Mouse (Mus musculus) cerebellum, adult 2 months (tissue): ENCODE data around the gene Fcgr3. TPM values are rescaled to one million over a fixed set of nuclear protein-coding genes. Genes with fewer than 3 reads are reported as not detected.

Experiments used
- DNase-seq, 2 experiments: peaks; one replicate each; pipeline ENCODE4 v3.0.0; 2021
- H3K27ac ChIP-seq: fragments of 200-500 bp; 2 replicates; pipeline ENCODE4 v1.5.1; 2012; ENCODE audit warnings: low read length, control low read depth, inconsistent platforms; ENCODE audit not compliant: insufficient read depth
- H3K27me3 ChIP-seq: fragments of 200-500 bp; 2 replicates; pipeline ENCODE4 v1.6.1; 2012; ENCODE audit warnings: inconsistent platforms, mild to moderate bottlenecking, low read length, moderate library complexity; ENCODE audit not compliant: control insufficient read depth, insufficient read depth
- H3K4me1 ChIP-seq: fragments of 200-500 bp; 2 replicates; pipeline ENCODE4 v1.6.1; 2011; ENCODE audit warnings: low read length; ENCODE audit not compliant: control insufficient read depth, insufficient read depth
- H3K4me3 ChIP-seq: fragments of 200-500 bp; replicated peaks from 2 replicates; pipeline ENCODE3; 2011; ENCODE audit warnings: mild to moderate bottlenecking, low read depth, low read length, control low read depth; ENCODE audit not compliant: insufficient read depth
- CTCF ChIP-seq: fragments of 200-500 bp; IDR thresholded peaks from 2 replicates; pipeline ENCODE4 v1.5.1; 2011; ENCODE audit warnings: low read depth, mild to moderate bottlenecking, control low read depth, low read length, moderate library complexity, borderline replicate concordance; ENCODE audit not compliant: insufficient read depth
- POLR2A ChIP-seq: fragments of 200-500 bp; IDR thresholded peaks from 2 replicates; pipeline ENCODE4 v1.6.1; 2011; ENCODE audit warnings: low read length, control low read depth, borderline replicate concordance; ENCODE audit not compliant: insufficient read depth
- WGBS: fragments of 180-500 bp; shearing (Covaris S2); methylation state at CpG from one replicate; pipeline ENCODE4 v1.1.7; 2018; 5-methylcytosine and 5-hydroxymethylcytosine counted together
- polyA plus RNA-seq: library from polyadenylated mRNA; depleted of rRNA; stranded (reverse); fragments of >200 nt; gene quantifications from 2 replicates; pipeline ENCODE4 v1.2.3, GENCODE M21; 2012

The Fcgr3 gene
- polyA plus RNA-seq, 1 experiment, result 6.0 TPM

GRCm38 (mm10) chr1:171035611-171036010 lies 29.1 kb downstream of the Fcgr3 start:
- TF ChIP-seq POLR2A, result no peak
- TF ChIP-seq CTCF, result no peak
- Histone ChIP-seq H3K27me3 (no peaks in the 10 kb centered on the region), H3K4me3 (no peak overlapping the region), H3K27ac (no peak overlapping the region), H3K4me1 (no peaks in the 10 kb centered on the region)
- WGBS, result 74% methylated on average over 11 of the region's 11 CpGs
- no peak for DNase-seq

DNA sequence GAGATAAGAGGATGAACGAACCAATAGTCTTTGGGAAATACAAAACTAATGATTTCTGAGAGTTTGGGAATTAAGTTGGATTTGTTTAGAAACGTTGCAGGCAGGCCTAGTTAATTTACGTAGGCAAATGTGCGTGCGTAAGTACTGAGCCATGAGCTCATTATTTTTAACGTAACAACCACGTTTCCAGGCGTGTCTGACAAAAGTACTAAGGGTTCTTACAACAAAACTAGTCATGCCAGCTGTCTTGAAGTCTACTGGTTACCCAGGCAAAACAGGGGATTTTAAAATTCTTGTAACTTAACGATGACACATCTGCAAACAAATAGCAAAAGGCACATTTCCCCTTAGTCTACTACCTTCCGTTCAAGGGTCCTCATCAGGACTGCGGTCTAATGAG lies 30.5 kb downstream of the Fcgr3 start:
- H3K4me1 ChIP-seq, result no peaks in the 10 kb centered on the region
- WGBS, result 18% methylated on average over 11 of the region's 11 CpGs
- no peaks in the 10 kb centered on the region for H3K27me3 ChIP-seq
- TF ChIP-seq POLR2A (no peak), CTCF (no peak)
- no peak overlapping the region for H3K27ac ChIP-seq
- peak in 1 of 2 experiments; percentile 33 for DNase-seq
- peak overlapping the region; percentile 66 for H3K4me3 ChIP-seq

DNA sequence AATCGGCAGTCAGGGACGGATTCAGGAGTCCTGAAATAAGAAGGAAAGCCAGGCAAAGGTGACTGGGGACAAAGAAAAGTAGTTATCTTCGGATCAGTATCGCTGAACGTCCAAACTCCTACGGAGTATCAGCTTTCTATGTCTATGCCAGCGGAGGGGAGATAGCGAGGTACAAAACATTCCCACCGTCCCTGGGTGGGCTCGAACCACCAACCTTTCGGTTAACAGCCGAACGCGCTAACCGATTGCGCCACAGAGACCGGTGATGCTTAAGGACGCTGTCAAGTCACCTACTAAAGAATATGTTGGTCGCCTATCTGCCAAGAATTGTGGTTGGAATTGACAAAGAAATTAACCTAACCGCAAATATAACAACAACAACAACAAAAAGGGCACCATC lies 31.0 kb downstream of the Fcgr3 start:
- TF ChIP-seq POLR2A (no peak), CTCF (no peak)
- Histone ChIP-seq H3K27ac (no peak overlapping the region), H3K4me1 (no peaks in the 10 kb centered on the region), H3K27me3 (no peaks in the 10 kb centered on the region), H3K4me3 (peak overlapping the region; percentile 66)
- WGBS, result under 1% methylated on average over 20 of the region's 20 CpGs
- DNase-seq, result peak; percentile 88 to 96

DNA sequence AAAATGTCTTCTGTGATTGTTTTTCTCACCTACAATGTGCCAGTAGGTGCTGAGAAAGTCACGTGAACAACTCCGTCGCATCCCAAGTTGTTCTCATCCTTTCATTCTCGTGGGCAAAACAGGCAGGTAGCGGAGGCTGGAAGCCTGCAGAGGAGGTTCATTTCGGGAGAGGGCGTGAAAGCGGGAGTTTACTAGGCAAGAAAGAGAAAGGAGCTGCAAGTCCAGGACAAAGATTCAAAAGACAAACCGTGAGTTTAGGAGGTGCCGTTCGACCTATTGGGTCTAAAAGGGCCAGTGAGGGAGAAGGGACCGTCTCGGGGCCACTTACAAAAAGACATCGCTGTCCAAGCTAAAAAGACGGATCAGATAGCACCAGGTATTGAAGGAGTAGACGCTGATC lies 31.5 kb downstream of the Fcgr3 start:
- DNase-seq, result peak; percentile 54 to 70
- no peaks in the 10 kb centered on the region for H3K27me3 ChIP-seq
- WGBS, result under 1% methylated on average over 16 of the region's 16 CpGs
- H3K4me1 ChIP-seq, result no peaks in the 10 kb centered on the region
- H3K27ac ChIP-seq, result no peak overlapping the region
- H3K4me3 ChIP-seq, result peak overlapping the region; percentile 66
- TF ChIP-seq CTCF (no peak), POLR2A (no peak)

GRCm38 (mm10) chr1:171032691-171033090 lies 32.0 kb downstream of the Fcgr3 start:
- 3% methylated on average over 10 of the region's 10 CpGs for WGBS
- peak; percentile 36 to 45 for DNase-seq
- Histone ChIP-seq H3K4me3 (peak overlapping the region; percentile 66), H3K4me1 (no peaks in the 10 kb centered on the region), H3K27ac (no peak overlapping the region), H3K27me3 (no peaks in the 10 kb centered on the region)
- TF ChIP-seq POLR2A (no peak), CTCF (no peak)

DNA sequence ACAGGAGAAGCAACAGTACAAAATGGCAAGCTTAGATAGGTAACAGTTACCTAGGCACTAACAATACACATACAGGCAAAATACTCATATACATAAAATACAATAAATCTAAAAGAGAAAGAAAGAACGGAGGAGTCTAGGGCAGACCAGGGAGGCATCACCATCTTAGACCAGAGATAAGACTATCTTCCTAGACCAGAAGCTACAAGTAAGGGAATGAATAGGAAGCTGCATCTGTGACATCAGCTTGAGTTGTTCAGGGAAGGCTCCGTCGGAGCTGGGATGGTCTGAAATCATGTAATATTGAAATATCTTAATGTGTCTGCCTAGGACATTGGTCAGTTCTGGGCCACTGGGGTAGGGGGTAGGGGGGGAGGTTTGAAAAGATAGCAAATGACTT lies 33.0 kb downstream of the Fcgr3 start:
- Histone ChIP-seq H3K4me1 (no peaks in the 10 kb centered on the region), H3K27me3 (no peaks in the 10 kb centered on the region), H3K27ac (no peak overlapping the region), H3K4me3 (no peak overlapping the region)
- no peak for DNase-seq
- WGBS, result 85% methylated on average over 3 of the region's 3 CpGs
- TF ChIP-seq CTCF, result no peak
- no peak for TF ChIP-seq POLR2A

DNA sequence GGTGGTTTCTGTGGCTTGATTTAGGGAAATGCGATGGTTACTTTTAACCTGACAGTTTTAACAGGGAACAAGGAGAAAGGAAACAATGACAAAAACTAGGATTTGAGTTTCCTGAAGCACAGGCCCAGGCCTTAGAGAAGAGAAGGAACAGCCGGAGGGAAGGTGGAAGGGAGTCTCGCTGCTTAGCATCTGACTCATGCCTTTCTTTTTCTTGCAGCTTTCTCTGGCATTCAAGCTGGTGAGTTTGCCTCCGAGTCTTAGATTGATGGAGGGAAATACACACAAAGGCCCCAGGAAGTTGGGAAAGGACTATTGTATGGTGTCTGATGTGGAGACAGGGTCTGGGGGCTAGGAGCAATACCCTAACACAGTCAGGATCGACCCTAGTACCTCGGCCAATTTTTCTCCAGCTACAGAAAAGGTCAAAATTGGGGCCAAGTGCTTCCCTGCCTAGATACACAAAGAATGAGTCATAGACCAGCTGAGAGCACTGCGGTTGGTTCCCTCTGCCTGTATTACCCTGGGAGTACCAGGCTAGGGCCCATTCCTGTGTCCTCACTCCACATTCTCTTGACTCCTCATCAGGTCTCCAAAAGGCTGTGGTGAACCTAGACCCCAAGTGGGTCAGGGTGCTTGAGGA lies 45.3 kb downstream of the Fcgr3 start:
- TF ChIP-seq CTCF (no peak), POLR2A (no peak)
- no peak for DNase-seq
- no peaks in the 10 kb centered on the region for H3K27me3 ChIP-seq
- H3K4me3 ChIP-seq, result no peak overlapping the region
- WGBS, result 82% methylated on average over 7 of the region's 7 CpGs
- no peak overlapping the region for H3K27ac ChIP-seq
- H3K4me1 ChIP-seq, result no peaks in the 10 kb centered on the region

GRCm38 (mm10) chr1:171018737-171019136 lies 46.0 kb downstream of the Fcgr3 start, which contains the start of gene Fcgr4:
Gene Fcgr4 (plus strand): TSS chr1:171018920.
- WGBS, result 89% methylated on average over 2 of the region's 2 CpGs
- no peak within 1 kb of the TSS for H3K4me3 ChIP-seq
- no peak within 1 kb of the TSS for H3K27ac ChIP-seq
- H3K4me1 ChIP-seq, result no peaks in the 10 kb centered on the region
- TF ChIP-seq CTCF (no peak), POLR2A (no peak)
- DNase-seq, result no peak
- no peaks in the 10 kb centered on the region for H3K27me3 ChIP-seq
